Mouse (Mus musculus): ENCODE data around the gene Tgfbr3.
"Not testable (repeated sequence)": the region's sequence is repeated elsewhere in the genome, so short reads cannot be mapped to it uniquely, and the experiment has no call there.

Tgfbr3 gene

DNA sequence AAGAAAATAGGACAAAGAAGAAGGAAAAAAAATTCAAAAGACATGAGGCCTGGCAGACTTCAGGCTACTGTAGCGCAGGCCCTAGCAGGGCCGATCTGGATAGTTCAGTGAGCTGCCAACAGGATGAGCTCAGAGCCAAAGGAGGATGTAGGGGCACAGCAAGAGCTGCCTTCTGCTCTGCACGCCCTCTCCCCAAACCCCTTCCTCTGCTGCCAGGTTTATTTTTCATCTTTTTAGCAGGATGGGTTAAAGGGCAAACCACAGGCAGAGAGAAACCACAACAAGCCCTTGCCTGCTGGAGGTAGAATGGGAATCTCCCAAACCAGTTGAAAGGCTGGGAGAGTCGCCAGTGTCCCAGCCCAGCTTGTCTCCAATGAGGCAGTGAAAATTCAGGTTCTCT is 10.2 kb downstream of the Tgfbr3 start:
- DNase-seq (ENCODE audit: low spot score): no peak

DNA sequence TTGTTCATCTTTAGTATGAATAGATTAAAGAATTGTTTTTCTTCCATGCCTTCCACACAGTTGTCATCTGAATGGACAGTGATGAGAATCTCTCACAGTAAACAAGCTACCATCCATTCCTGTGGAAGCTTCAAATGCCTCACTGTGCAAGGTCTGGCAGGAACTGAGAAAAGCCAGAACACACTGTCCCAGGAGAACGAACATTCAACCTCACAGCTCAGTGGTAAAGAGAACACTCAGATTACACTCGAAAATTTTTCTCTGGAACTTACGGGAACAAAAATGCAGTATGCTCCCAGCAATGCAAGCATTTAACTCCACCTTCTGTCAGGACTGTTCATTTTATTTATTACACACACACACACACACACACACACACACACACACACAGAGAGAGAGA is 13.2 kb downstream of the Tgfbr3 start:
- no peak for DNase-seq (ENCODE audit: low spot score)

DNA sequence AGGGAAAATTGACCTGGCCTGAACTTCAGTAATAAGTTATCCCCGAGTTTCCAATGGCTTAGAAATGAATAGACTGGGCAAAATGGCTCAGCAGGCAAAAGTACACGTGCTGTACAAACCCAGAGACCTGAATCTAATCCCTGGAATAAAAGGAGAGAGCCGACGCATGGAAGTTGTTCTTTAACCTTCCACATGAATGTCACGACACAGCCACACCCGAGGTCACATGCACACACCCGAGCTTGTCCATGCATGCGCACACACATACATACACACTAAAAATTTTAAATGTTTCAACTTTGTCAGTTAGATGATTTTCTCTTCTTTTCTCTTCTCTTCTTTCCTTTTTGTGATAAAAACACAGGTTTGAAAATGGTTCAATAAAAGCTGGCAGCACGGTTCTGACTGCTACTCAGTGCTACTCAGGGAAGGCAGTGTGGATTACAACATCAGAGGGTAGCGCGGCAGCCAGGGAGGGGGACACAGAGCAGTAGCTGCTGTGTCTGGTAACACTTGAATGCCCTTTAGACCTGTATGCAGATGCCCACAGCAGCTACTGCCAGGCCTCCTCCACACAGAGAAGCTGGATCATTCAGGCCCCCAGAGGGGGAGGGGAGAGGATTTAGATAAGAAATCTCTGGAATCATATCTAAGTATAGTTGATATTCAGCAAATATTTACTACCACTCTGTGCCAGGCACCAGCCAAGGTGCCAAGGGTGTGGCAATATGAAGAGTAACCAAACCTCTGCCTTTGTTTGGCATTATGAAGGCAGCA is 17.0 kb downstream of the Tgfbr3 start:
- DNase-seq (ENCODE audit: low spot score): no peak

DNA sequence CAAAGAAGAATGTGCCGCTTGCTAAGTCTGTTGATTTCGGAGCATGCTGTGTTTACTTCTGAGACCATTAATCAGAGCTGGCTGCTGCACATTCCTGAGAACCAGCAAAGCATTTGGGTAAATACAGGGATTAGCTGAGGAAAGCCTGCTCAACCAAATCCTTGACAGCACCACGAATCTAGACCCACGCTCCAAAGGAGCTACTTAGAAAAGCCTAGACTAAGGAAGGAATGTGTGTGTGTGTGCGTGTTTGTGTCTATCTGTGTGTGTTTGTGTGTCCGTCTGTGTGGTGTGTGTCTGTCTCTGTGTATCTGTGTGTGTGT is 20.5 kb downstream of the Tgfbr3 start:
- DNase-seq (ENCODE audit: low spot score): no peak

DNA sequence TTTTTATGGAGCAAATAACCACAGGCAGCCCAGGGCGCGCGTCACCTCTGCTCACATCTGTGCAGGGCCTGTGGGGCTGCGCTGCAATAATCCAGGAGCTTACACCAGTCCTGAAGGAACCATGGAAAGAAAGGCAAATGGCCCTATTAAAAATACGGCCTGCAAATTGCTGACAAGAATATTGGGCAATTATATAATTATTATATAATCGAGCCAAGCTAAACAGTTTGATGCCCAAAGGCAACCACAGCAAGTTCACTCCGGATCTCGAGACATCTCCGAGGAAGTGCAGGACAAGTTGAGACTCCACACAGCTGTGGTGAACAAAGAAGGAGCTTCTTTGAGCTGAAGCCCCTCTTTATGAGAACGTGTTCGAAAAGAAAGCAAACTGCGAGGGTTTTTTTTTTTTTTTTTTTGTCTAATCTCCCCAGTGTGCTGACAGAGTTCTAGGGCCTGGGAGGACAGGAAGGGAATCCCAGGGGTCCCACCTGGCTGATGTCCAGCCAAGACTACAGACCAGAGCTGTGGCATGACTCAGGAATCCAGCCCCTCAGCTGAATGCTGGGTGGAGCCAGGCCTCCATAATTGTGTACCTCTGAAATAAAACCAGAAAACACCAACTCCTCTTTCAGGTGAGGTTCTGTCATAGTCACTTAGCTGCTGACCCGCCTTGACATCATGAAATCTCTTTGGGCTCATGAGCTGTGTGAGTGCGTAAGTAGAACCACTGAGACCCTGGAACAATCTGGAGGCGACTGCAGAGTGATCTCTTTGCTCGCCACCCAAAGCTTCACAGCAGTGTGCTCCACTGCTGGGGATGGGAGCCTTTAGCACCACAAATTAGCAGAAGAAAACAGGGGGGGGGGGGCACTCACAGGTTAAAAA is 21.1 kb downstream of the Tgfbr3 start:
- no peak for DNase-seq (ENCODE audit: low spot score)

GRCm38 (mm10) chr5:107266566-107266965 is 22.9 kb downstream of the Tgfbr3 start:
- no peak for DNase-seq (ENCODE audit: low spot score)

DNA sequence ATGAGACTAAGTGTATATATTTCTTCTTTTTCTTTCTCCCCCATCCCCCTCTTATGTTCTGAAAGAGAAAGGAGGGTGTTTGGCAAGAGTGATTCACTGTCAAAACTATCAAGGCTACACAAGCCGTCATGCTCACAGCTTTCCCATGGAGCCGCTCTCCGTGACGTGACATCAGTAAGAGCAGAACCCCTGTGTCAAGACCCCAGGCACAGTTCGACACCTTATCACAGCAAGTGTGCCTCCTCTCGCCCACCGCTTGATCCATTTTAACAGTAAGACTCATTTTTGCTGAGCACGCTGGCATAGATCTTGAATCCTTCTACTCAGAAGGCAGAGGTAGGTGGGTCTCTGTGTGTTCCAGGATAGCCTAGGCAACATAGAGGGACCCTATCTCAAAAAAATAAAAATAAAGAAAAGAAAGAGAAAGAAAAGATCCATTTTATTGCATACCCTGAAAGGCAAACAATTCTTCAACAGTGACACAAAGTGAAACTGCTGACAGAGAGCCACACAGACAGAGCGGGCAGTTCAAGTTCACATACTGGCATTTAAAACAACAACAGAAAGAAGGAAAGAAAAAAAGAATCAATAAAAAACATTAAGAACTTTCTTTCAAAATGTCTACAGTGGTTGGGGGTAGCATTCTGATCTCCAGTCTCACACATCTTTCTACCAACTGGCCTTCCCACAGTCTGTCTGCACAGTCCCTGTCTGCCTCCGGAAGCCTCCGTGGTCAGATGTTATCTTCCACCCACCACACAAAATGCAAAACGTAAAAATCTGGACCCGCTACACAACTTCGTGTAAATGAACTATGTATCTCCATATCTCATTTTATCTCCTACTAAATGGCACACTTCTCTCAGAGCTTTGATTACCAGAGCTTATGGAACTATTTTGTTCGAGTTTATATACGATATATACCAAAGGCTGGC is 24.7 kb downstream of the Tgfbr3 start:
- DNase-seq (ENCODE audit: low spot score): no peak

DNA sequence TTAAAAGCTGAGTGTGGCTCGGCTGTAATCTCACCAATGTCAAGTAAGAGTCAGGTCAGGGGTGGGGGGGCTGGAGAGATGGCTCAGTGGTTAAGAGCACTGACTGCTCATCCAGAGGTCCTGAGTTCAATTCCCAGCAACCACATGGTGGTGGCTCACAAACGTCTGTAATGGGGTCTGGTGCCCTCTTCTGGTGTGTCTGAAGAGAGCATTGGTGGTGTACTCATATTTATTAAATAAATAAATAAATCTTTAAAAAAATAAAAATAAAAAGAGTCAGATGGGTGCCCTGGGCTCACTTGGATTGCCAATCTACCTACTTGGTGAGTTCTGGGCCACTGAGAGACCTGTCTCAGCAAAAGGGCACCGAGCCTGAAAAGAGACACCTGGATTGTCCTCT is 25.6 kb downstream of the Tgfbr3 start:
- no peak for DNase-seq (ENCODE audit: low spot score)

DNA sequence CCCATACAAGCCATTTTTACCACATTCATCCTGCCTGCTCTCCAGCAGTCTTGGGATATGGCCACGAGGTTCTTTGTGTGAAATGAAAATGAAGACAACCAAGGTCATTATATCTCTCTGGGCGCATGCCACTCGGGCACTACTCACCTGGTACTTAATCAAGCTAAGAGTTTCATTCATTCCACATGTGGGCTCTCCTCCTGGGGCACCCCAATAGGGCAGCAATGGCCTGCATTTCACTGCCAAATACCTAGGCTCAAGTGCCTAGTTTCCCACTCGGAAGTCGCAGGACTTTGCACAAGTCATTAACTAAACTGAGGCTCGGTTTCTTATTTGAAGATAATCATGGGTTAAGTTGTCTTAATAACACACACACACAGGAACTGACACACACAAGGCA is 27.5 kb downstream of the Tgfbr3 start:
- DNase-seq (ENCODE audit: low spot score): no peak

DNA sequence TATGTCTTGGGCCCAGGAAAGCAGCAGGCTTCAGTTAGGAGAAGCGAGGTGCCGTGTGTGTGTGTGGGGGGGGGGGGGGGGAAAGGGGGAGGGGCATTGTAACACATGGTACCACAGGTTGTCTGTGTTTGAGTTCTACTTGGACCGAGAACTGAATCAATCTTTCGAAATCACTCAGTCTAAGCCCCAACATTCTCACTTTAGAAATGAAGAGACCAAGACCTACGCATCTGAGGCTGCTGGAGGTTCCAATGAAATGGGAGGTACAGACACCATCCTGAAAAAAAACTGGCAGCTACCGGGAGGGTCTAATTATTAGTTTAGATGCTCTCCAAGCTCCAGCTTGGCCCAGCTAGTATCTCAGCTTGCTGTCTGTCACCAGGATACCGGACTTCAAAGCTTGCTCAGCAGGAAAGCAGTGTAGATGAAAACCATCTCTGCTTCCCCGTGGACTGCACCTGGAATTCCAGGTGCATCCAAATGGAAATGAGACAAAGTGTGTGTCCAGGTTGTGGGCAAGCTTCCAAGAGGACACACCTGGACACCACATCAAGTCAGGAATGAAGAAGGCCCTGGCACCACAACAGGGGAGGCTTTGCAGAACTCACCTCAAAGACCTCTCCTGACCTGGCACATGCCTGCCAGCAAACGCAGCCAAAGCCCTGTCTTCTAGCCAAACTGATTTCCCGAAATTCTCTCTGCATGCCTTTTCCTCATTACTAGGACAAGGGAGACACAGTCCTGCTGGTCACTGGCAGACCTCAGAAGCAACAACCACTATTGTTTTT is 28.5 kb downstream of the Tgfbr3 start:
- DNase-seq (ENCODE audit: low spot score): no peak

DNA sequence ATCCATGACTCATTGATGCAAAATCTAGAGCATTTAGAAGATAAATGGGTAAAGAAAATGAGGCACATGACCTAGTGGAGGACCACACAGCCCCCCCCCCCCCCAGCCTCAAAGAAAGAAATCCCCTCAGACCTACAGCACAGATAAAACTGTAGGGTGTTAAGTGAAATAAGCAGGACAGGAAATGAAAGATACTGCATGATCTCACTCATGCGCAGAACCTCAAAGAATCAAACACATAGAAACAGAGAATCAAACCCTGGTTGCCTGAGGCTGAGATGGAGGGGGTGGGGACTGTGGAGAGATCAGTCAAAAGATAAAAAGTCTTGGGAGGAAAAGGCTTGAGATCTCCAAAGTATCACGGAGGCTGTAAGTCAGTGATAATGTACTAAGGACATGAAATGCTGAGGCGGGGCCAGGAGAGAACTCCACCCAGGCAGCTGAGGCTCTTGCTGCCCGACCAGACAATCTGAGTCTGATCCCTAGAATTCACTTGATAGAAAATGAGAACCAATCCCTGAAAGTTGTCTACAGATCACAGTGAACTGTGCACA is 29.9 kb downstream of the Tgfbr3 start:
- no peak for DNase-seq (ENCODE audit: low spot score)

GRCm38 (mm10) chr5:107253395-107253794 is 36.0 kb downstream of the Tgfbr3 start:
- no peak for DNase-seq (ENCODE audit: low spot score)

- DNase-seq (ENCODE audit: low spot score): no peak
Measured at GRCm38 (mm10) chr5:107252435-107252834, 37.0 kb downstream of the Tgfbr3 start.

DNA sequence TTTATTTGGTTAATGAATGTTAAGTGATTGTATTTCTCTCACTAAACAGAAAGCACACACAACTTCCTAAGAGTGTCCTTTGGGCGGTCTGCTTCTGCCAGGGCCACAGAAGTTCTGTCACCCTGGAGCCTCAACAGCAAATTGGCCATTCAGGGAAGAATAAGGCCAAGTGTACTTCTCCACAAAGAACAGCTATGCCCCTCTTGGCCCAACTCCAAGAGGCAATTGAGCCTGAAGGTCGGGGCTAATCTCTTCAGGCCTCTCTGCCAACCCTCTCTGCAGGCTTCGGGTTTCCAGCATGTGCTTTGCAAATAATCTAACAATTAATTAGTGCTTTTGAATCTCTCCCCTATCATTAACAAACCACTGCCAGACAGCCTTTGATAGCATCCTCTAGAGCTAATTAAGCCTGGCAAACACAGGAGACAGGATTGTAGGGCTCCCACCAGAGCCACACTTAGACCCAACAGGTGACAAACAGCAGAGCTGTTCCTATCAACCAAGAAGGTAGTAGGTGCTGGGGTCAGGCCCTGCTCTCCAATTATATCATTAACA is 37.6 kb downstream of the Tgfbr3 start:
- no peak for DNase-seq (ENCODE audit: low spot score)

- no peak for DNase-seq (ENCODE audit: low spot score)
Measured at GRCm38 (mm10) chr5:107250548-107251272, 38.7 kb downstream of the Tgfbr3 start.

DNA sequence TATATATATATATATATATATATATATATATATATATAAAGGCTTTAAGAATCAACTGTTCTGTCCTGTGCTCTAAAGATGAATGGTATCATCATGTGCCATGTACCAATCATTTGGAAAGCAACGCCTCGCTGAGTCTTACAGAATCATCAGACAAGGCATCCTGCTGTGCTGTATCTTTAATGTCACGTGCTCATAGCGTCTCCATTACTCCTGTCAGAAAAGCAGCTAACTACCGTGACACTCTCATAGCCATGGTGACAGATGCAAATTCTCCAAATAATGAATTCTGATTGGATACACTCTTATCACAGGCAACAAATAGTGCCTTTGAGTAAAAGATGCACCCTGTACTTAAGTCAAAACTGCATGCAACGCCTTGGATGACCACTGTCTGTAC is 40.7 kb downstream of the Tgfbr3 start:
- DNase-seq (ENCODE audit: low spot score): no peak

DNA sequence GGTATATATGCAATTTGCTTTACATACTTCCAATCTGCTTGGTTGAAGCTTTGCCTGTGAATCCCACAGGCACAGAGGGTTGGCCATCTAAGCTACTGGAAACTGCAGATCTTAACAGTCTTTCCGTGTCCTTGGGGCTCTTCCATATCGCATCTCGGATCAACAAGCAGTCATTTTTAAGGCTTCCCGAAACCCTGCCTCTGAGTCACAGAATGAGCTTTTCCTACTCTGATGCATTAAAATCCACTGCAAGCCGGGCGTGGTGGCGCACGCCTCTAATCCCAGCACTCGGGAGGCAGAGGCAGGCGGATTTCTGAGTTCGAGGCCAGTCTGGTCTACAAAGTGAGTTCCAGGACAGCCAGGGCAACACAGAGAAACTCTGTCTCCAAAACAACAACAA is 41.1 kb downstream of the Tgfbr3 start:
- not testable (repeated sequence) for DNase-seq (ENCODE audit: low spot score)

DNA sequence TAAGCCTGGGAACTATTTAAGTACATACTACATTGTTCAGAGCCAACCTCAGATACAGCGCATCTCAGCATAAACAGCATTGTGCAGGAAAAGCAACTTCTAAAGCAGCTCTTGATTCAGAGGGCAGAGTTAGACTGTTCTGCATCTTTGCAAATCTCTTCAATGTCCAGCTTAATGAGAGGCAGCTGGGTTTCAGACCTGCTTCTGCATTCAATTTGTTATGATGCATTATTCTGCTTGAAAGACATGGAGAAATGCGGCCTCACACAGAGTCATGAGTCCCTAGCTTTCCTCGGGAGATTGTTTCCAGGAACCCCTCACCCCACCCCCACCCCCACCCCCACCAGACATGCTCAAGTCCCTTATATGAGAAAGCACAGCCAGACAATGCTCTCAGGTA is 41.6 kb downstream of the Tgfbr3 start:
- DNase-seq (ENCODE audit: low spot score): no peak

- no peak for DNase-seq (ENCODE audit: low spot score)
Measured at GRCm38 (mm10) chr5:107243445-107243844, 46.0 kb downstream of the Tgfbr3 start.

- DNase-seq (ENCODE audit: low spot score): no peak
Measured at GRCm38 (mm10) chr5:107242993-107243392, 46.4 kb downstream of the Tgfbr3 start.

All from ovary, postnatal 14 days (tissue).